In genomic region chr4:115060753-115061152, GRCm38 (mm10) we compare ENCODE assay signal across 13 mouse cellular contexts. TPM values are rescaled to one million over a fixed set of nuclear protein-coding genes. Genes with fewer than 3 reads are reported as not detected.
DNase-seq lines count a peak whose midpoint lies in the region; ATAC-seq and TF ChIP-seq lines count a peak whose summit lies in the region.
"Had no signal": no experiment of that assay in that cellular context is flagged by ENCODE, and none has a peak within 500 bp of the region (broad histone marks: within the 10 kb centered on the region; RNA-seq: fewer than 3 reads in every experiment).

No protein-coding gene starts in this region.

- H3K27ac ChIP-seq in heart, adult 2 months: peak overlapping the region; percentile 95
- H3K27ac ChIP-seq in lung, embryonic 14.5 days (ENCODE audit: low read depth): no peak overlapping the region
- 0 out of 2 replicates have a peak overlapping the region, but pooled peaks have one; percentile 10 for H3K27ac ChIP-seq in hindbrain, embryonic 11.5 days (ENCODE audit: low read depth, low read length)
- no peak overlapping the region for H3K27ac ChIP-seq in midbrain, embryonic 10.5 days (replicated peaks)
- H3K27ac ChIP-seq: limb, embryonic 15.5 days had no signal

- no peak for TF ChIP-seq CTCF in heart, adult 2 months (IDR thresholded peaks at IDR 0.05)
- TF ChIP-seq CTCF in lung, embryonic 14.5 days (IDR thresholded peaks at IDR 0.05; ENCODE audit: low read depth): no peak

- peak overlapping the region; percentile 69 for H3K4me2 ChIP-seq in lung, embryonic 14.5 days
- H3K4me2 ChIP-seq in hindbrain, embryonic 11.5 days (replicated peaks; ENCODE audit: low read depth, low read length): no peak overlapping the region; the same call in 1 of the 2 replicates
- H3K4me2 ChIP-seq: limb, embryonic 15.5 days had no signal

- H3K36me3 ChIP-seq in heart, adult 2 months (ENCODE audit: control insufficient read depth, insufficient read depth, low read length): no peaks in the 10 kb centered on the region
- H3K36me3 ChIP-seq in lung, embryonic 14.5 days (ENCODE audit: insufficient read depth): no peaks in the 10 kb centered on the region
- no peaks in the 10 kb centered on the region for H3K36me3 ChIP-seq in hindbrain, embryonic 11.5 days (ENCODE audit: control insufficient read depth, insufficient read depth, low read length)
- no peaks in the 10 kb centered on the region for H3K36me3 ChIP-seq in midbrain, embryonic 10.5 days
- H3K36me3 ChIP-seq: limb, embryonic 15.5 days had no signal

- TF ChIP-seq POLR2A in heart, adult 2 months (IDR thresholded peaks at IDR 0.05; ENCODE audit: insufficient read depth, low read depth, low read length): no peak

- peak in 1 of 2 experiments; percentile 8 for DNase-seq in heart, adult 2 months
- DNase-seq in heart, postnatal 10 days: no peak
- DNase-seq in lung, embryonic 14.5 days: no peak
- no peak for DNase-seq in lung, postnatal 10 days
- DNase-seq in hindbrain, embryonic 11.5 days (ENCODE audit: low spot score): peak; percentile 35
- no peak for DNase-seq in midbrain, embryonic 10.5 days (ENCODE audit: low spot score)
- no peak for DNase-seq in layer of hippocampus, postnatal 10 days (ENCODE audit: low spot score in 2 of 2)
- DNase-seq in adrenal gland, adult 18-20 months (ENCODE audit: low spot score in 2 of 2): no peak
- DNase-seq: cerebellum, postnatal 14 days; gastrocnemius, postnatal 25 days; kidney, postnatal 4 days; thymus, postnatal 14 days had no signal

- H3K9ac ChIP-seq in heart, adult 2 months (ENCODE audit: low read depth, low read length): no peak overlapping the region
- H3K9ac ChIP-seq in lung, embryonic 14.5 days: no peak overlapping the region
- no peak overlapping the region for H3K9ac ChIP-seq in hindbrain, embryonic 11.5 days (ENCODE audit: low read depth, low read length)
- H3K9ac ChIP-seq: limb, embryonic 15.5 days had no signal

- H3K79me2 ChIP-seq in heart, adult 2 months (replicated peaks; ENCODE audit: control insufficient read depth, insufficient read depth, low read length): no peaks in the 10 kb centered on the region

- no peak for ATAC-seq in lung, embryonic 14.5 days (ENCODE audit: insufficient read depth)
- no peak for ATAC-seq in hindbrain, embryonic 11.5 days (ENCODE audit: low FRiP score)

- no peak for TF ChIP-seq EP300 in heart, adult 2 months (IDR thresholded peaks at IDR 0.05; ENCODE audit: insufficient read depth, low read depth, low read length)

- 16% methylated on average over 3 of the region's 3 CpGs for WGBS in heart, adult 2 months
- WGBS in lung, embryonic 14.5 days: 12% methylated on average over 3 of the region's 3 CpGs
- WGBS in hindbrain, embryonic 11.5 days: 15% methylated on average over 3 of the region's 3 CpGs
- 8% methylated on average over 3 of the region's 3 CpGs for WGBS in midbrain, embryonic 10.5 days

- H3K27me3 ChIP-seq in heart, adult 2 months (ENCODE audit: control insufficient read depth, insufficient read depth, low read length): peaks cover 14% of the 10 kb centered on the region
- peaks cover 97% of the 10 kb centered on the region for H3K27me3 ChIP-seq in lung, embryonic 14.5 days (ENCODE audit: insufficient read depth, low read length)
- peaks cover 92% of the 10 kb centered on the region for H3K27me3 ChIP-seq in hindbrain, embryonic 11.5 days (ENCODE audit: control insufficient read depth, insufficient read depth, low read length)
- peaks cover 100% of the 10 kb centered on the region for H3K27me3 ChIP-seq in midbrain, embryonic 10.5 days (ENCODE audit: low read depth, poor library complexity, severe bottlenecking)

- intact Hi-C loops in heart, adult 2 months (cut with DNase I): no loop called here
- intact Hi-C loops in heart, postnatal 10 days (cut with DNase I): loop anchor here (2.0 kb wide), 1 partner anchor 14 kb away; no protein-coding TSS in a partner anchor

- H3K4me3 ChIP-seq in heart, adult 2 months: peak overlapping the region; percentile 7; the same call in 1 of the 2 replicates
- peak overlapping the region; percentile 45; the same call in 1 of the 2 replicates for H3K4me3 ChIP-seq in lung, embryonic 14.5 days (ENCODE audit: low read depth, low read length)
- peak overlapping the region; percentile 19; the same call in 1 of the 2 replicates for H3K4me3 ChIP-seq in hindbrain, embryonic 11.5 days (ENCODE audit: low read depth, low read length)
- H3K4me3 ChIP-seq in midbrain, embryonic 10.5 days: peak overlapping the region; percentile 52
- H3K4me3 ChIP-seq: limb, embryonic 15.5 days had no signal

- no peaks in the 10 kb centered on the region for H3K9me3 ChIP-seq in lung, embryonic 14.5 days (ENCODE audit: low read depth, low read length)
- no peaks in the 10 kb centered on the region for H3K9me3 ChIP-seq in hindbrain, embryonic 11.5 days (ENCODE audit: control insufficient read depth, low read length)
- no peaks in the 10 kb centered on the region for H3K9me3 ChIP-seq in midbrain, embryonic 10.5 days (replicated peaks)
- H3K9me3 ChIP-seq: limb, embryonic 15.5 days had no signal

- H3K4me1 ChIP-seq in heart, adult 2 months (ENCODE audit: control insufficient read depth, insufficient read depth, low read length): peaks cover 4% of the 10 kb centered on the region; the same call in 1 of the 2 replicates
- 0 out of 2 replicates have a peak, but pooled peaks cover 3% of the 10 kb centered on the region for H3K4me1 ChIP-seq in lung, embryonic 14.5 days (ENCODE audit: insufficient read depth)
- H3K4me1 ChIP-seq in hindbrain, embryonic 11.5 days (replicated peaks; ENCODE audit: control insufficient read depth, insufficient read depth, low read length): peaks cover 9% of the 10 kb centered on the region; the same call in 1 of the 2 replicates
- H3K4me1 ChIP-seq in midbrain, embryonic 10.5 days: peaks cover 38% of the 10 kb centered on the region

RNA-seq across cellular contexts. Expression of gene Tal1, which starts 4.5 kb away (rescaled TPM):
- total RNA-seq in heart, adult 2 months (2021): 1 to 10 TPM; 3.1 to 3.3 TPM
- polyA plus RNA-seq in heart, adult 2 months (2012; rRNA removed): 2.9 and 4.9 TPM in 2 replicates
- total RNA-seq in heart, postnatal 10 days (2021): 1 to 10 TPM; 7.2 to 7.3 TPM
- 3.3 and 3.4 TPM in 2 replicates for polyA plus RNA-seq in lung, embryonic 14.5 days (2014; fragmentation: Nextera tagmentation; extraction: Ambion mirVana)
- polyA plus RNA-seq in hindbrain, embryonic 11.5 days (2014; fragmentation: Nextera tagmentation; extraction: Ambion mirVana): 8.6 and 10.3 TPM in 2 replicates
- 2.7 and 5.2 TPM in 2 replicates for polyA plus RNA-seq in midbrain, embryonic 10.5 days (2016; fragmentation: Nextera tagmentation; extraction: Ambion mirVana)
- total RNA-seq in layer of hippocampus, postnatal 10 days (2021): 1 to 10 TPM; 2.0 to 2.6 TPM
- total RNA-seq in adrenal gland, adult 18-20 months (2021): 1 to 10 TPM; 2.5 TPM

RNA-seq across cellular contexts. Expression of gene Pdzk1ip1, which starts 27.8 kb away (rescaled TPM):
- total RNA-seq in heart, adult 2 months (2021): under 1 TPM; 0.70 to 0.86 TPM
- polyA plus RNA-seq in heart, adult 2 months (2012; rRNA removed): 1.9 and 3.9 TPM in 2 replicates
- total RNA-seq in heart, postnatal 10 days (2021): 1 to 10 TPM in 1 of 2 experiments, under 1 TPM in 1; 0.74 to 1.5 TPM
- 13.3 and 15.0 TPM in 2 replicates for polyA plus RNA-seq in lung, embryonic 14.5 days (2014; fragmentation: Nextera tagmentation; extraction: Ambion mirVana)
- 12.8 and 16.0 TPM in 2 replicates for polyA plus RNA-seq in hindbrain, embryonic 11.5 days (2014; fragmentation: Nextera tagmentation; extraction: Ambion mirVana)
- 7.9 and 9.5 TPM in 2 replicates for polyA plus RNA-seq in midbrain, embryonic 10.5 days (2016; fragmentation: Nextera tagmentation; extraction: Ambion mirVana)
- total RNA-seq in layer of hippocampus, postnatal 10 days (2021): under 1 TPM; 0.42 to 0.57 TPM
- total RNA-seq in adrenal gland, adult 18-20 months (2021): 1 to 10 TPM in 1 of 2 experiments, under 1 TPM in 1; 0.99 to 1.0 TPM
- total RNA-seq: gastrocnemius, postnatal 25 days had no signal

Comparison
In these comparisons a context has a peak if more than half of its experiments do, and no peak if none do; other contexts are left out.
1. H3K27ac ChIP-seq: peak in heart, adult 2 months (single experiment) and hindbrain, embryonic 11.5 days (single experiment); none in lung, embryonic 14.5 days (single experiment) and midbrain, embryonic 10.5 days (single experiment).
2. Peak in every context shown above with its lines, with median percentiles within 50 percentile points of each other: H3K4me3 ChIP-seq.